Mouse (Mus musculus): ENCODE measurements around the gene Tmem240.
A peak's percentile ranks its signal among the peaks of the same experiment; 100 is the strongest.
"Not testable (repeated sequence)": the region's sequence is repeated elsewhere in the genome, so short reads cannot be mapped to it uniquely, and the experiment has no call there.

The Tmem240 gene

GRCm38 (mm10) chr4:155734951-155735702 is 527 bp downstream of the Tmem240 start:
- DNase-seq (ENCODE audit: extremely low read depth, low read depth), result no peak

GRCm38 (mm10) chr4:155735788-155736187 is 1.2 kb downstream of the Tmem240 start:
- no peak for DNase-seq (ENCODE audit: extremely low read depth, low read depth)

GRCm38 (mm10) chr4:155736421-155736820 is 1.8 kb downstream of the Tmem240 start:
- no peak for DNase-seq (ENCODE audit: extremely low read depth, low read depth)

- DNase-seq (ENCODE audit: extremely low read depth, low read depth), result no peak
Measured at GRCm38 (mm10) chr4:155738262-155738661, 3.7 kb downstream of the Tmem240 start.

- no peak for DNase-seq (ENCODE audit: extremely low read depth, low read depth)
Measured at GRCm38 (mm10) chr4:155739152-155739551, 4.6 kb downstream of the Tmem240 start.

GRCm38 (mm10) chr4:155739741-155740636 is 5.4 kb downstream of the Tmem240 start:
- no peak for DNase-seq (ENCODE audit: extremely low read depth, low read depth)

GRCm38 (mm10) chr4:155740681-155741080 is 6.1 kb downstream of the Tmem240 start:
- not testable (repeated sequence) for DNase-seq (ENCODE audit: extremely low read depth, low read depth)

GRCm38 (mm10) chr4:155742684-155743083 is 8.1 kb downstream of the Tmem240 start:
- no peak for DNase-seq (ENCODE audit: extremely low read depth, low read depth)

GRCm38 (mm10) chr4:155744474-155744873 is 9.9 kb downstream of the Tmem240 start:
- DNase-seq (ENCODE audit: extremely low read depth, low read depth), result no peak

- no peak for DNase-seq (ENCODE audit: extremely low read depth, low read depth)
Measured at GRCm38 (mm10) chr4:155745136-155745535, 10.5 kb downstream of the Tmem240 start.

GRCm38 (mm10) chr4:155746036-155746548 is 11.5 kb downstream of the Tmem240 start:
- DNase-seq (ENCODE audit: extremely low read depth, low read depth), result no peak

- DNase-seq (ENCODE audit: extremely low read depth, low read depth), result no peak
Measured at GRCm38 (mm10) chr4:155746575-155747490, 12.2 kb downstream of the Tmem240 start.

GRCm38 (mm10) chr4:155757011-155757410 is 22.4 kb downstream of the Tmem240 start:
- no peak for DNase-seq (ENCODE audit: extremely low read depth, low read depth)

GRCm38 (mm10) chr4:155759862-155760612 is 25.4 kb downstream of the Tmem240 start:
- no peak for DNase-seq (ENCODE audit: extremely low read depth, low read depth)

GRCm38 (mm10) chr4:155760613-155761355 is 26.2 kb downstream of the Tmem240 start, which contains the start of gene Atad3a:
Atad3a (minus strand) TSS chr4:155761093.
- DNase-seq (ENCODE audit: extremely low read depth, low read depth), result peak; percentile 99

- DNase-seq (ENCODE audit: extremely low read depth, low read depth), result no peak
Measured at GRCm38 (mm10) chr4:155761356-155762099, 26.9 kb downstream of the Tmem240 start.

GRCm38 (mm10) chr4:155762357-155762756 is 27.8 kb downstream of the Tmem240 start:
- DNase-seq (ENCODE audit: extremely low read depth, low read depth), result no peak

- no peak for DNase-seq (ENCODE audit: extremely low read depth, low read depth)
Measured at GRCm38 (mm10) chr4:155769496-155769879, 34.9 kb downstream of the Tmem240 start.

All from MEL-GATA-1-ER (cell line).